Mouse (Mus musculus) neural tube, embryonic 15.5 days (tissue): ENCODE results near the gene Tex21. TPM values are rescaled to one million over a fixed set of nuclear protein-coding genes. Genes with fewer than 3 reads are reported as not detected.

ENCODE experiments used
- ATAC-seq: fragments of 200-750 bp; cut with Nextera tagmentation; 2 replicates; pipeline ENCODE4 v1.8.0; 2017; ENCODE audit warnings: mild to moderate bottlenecking, moderate TSS enrichment, moderate library complexity; ENCODE audit not compliant: low FRiP score
- H3K27ac ChIP-seq: fragments of 300-500 bp; sonication (generic); replicated peaks from 2 replicates; pipeline ENCODE4 v1.5.1; 2015; ENCODE audit warnings: mild to moderate bottlenecking, inconsistent platforms
- H3K27me3 ChIP-seq: fragments of 300-500 bp; sonication (generic); replicated peaks from 2 replicates; pipeline ENCODE4 v1.6.1; 2015; ENCODE audit warnings: inconsistent platforms
- H3K36me3 ChIP-seq: fragments of 300-500 bp; sonication (generic); 2 replicates; pipeline ENCODE4 v1.6.1; 2015; ENCODE audit warnings: inconsistent platforms
- H3K4me1 ChIP-seq: fragments of 300-500 bp; sonication (generic); 2 replicates; pipeline ENCODE4 v1.6.1; 2015; ENCODE audit warnings: inconsistent platforms
- H3K4me2 ChIP-seq: fragments of 300-500 bp; sonication (generic); 2 replicates; pipeline ENCODE4 v1.6.1; 2015; ENCODE audit warnings: inconsistent platforms, mild to moderate bottlenecking, moderate library complexity
- H3K4me3 ChIP-seq: fragments of 300-500 bp; sonication (generic); replicated peaks from 2 replicates; pipeline ENCODE4 v1.5.1; 2015; ENCODE audit warnings: mild to moderate bottlenecking, inconsistent platforms
- H3K9ac ChIP-seq: fragments of 300-500 bp; sonication (generic); replicated peaks from 2 replicates; pipeline ENCODE4 v1.6.1; 2015; ENCODE audit warnings: mild to moderate bottlenecking, inconsistent platforms
- H3K9me3 ChIP-seq: fragments of 300-500 bp; sonication (generic); replicated peaks from 2 replicates; pipeline ENCODE4 v1.6.1; 2016; ENCODE audit warnings: inconsistent platforms
- WGBS: fragments of 180-500 bp; shearing (Covaris S2); methylation state at CpG from one replicate; pipeline ENCODE4 v1.1.7; 2015; ENCODE audit warnings: mixed read lengths; 5-methylcytosine and 5-hydroxymethylcytosine counted together
- polyA plus RNA-seq: library from polyadenylated mRNA; unstranded; fragments of >200 nt; fragmentation: Nextera tagmentation; extraction: Ambion mirVana; gene quantifications from 2 replicates; pipeline ENCODE4 v1.2.1, GENCODE M21; 2015

The Tex21 gene
- polyA plus RNA-seq, 1 experiment from 2014 or later: not detected

- Histone ChIP-seq H3K36me3 (peaks cover 7% of the 10 kb centered on the region), H3K9me3 (no peaks in the 10 kb centered on the region), H3K4me3 (no peak overlapping the region), H3K27me3 (no peaks in the 10 kb centered on the region), H3K4me1 (no peaks in the 10 kb centered on the region), H3K9ac (no peak overlapping the region), H3K27ac (no peak overlapping the region), H3K4me2 (no peak overlapping the region)
- 90% methylated on average over 10 of the region's 10 CpGs for WGBS
- ATAC-seq: no peak
Observed at GRCm38 (mm10) chr12:76272610-76273524, 26.3 kb upstream of the Tex21 start.

- Histone ChIP-seq H3K9ac (no peak overlapping the region), H3K27me3 (no peaks in the 10 kb centered on the region), H3K9me3 (no peaks in the 10 kb centered on the region), H3K4me1 (no peaks in the 10 kb centered on the region), H3K4me2 (no peak overlapping the region), H3K4me3 (no peak overlapping the region), H3K27ac (no peak overlapping the region), H3K36me3 (peaks cover 7% of the 10 kb centered on the region)
- no peak for ATAC-seq
- WGBS: 92% methylated on average over 6 of the region's 6 CpGs
Observed at GRCm38 (mm10) chr12:76271516-76271915, 25.0 kb upstream of the Tex21 start.

GRCm38 (mm10) chr12:76269196-76269595 is 22.6 kb upstream of the Tex21 start:
- H3K4me1 ChIP-seq: peaks cover under 1% of the 10 kb centered on the region; the same call in 1 of the 2 replicates
- peaks cover 7% of the 10 kb centered on the region for H3K36me3 ChIP-seq
- no peak for ATAC-seq
- H3K4me2 ChIP-seq: no peak overlapping the region
- 82% methylated on average over 7 of the region's 7 CpGs for WGBS
- H3K27me3 ChIP-seq: no peaks in the 10 kb centered on the region
- no peak overlapping the region for H3K9ac ChIP-seq
- no peak overlapping the region for H3K4me3 ChIP-seq
- H3K9me3 ChIP-seq: no peaks in the 10 kb centered on the region
- H3K27ac ChIP-seq: no peak overlapping the region

- Histone ChIP-seq H3K27me3 (no peaks in the 10 kb centered on the region), H3K4me1 (peaks cover 4% of the 10 kb centered on the region; the same call in 1 of the 2 replicates), H3K4me2 (no peak overlapping the region), H3K36me3 (peaks cover 7% of the 10 kb centered on the region), H3K9ac (no peak overlapping the region), H3K27ac (no peak overlapping the region), H3K4me3 (no peak overlapping the region), H3K9me3 (no peaks in the 10 kb centered on the region)
- WGBS: 82% methylated on average over 10 of the region's 10 CpGs
- ATAC-seq: no peak
Observed at GRCm38 (mm10) chr12:76268686-76269085, 22.1 kb upstream of the Tex21 start.

GRCm38 (mm10) chr12:76266875-76267274 is 20.3 kb upstream of the Tex21 start:
- ATAC-seq: no peak
- Histone ChIP-seq H3K9me3 (no peaks in the 10 kb centered on the region), H3K9ac (no peak overlapping the region), H3K4me3 (no peak overlapping the region), H3K4me2 (no peak overlapping the region), H3K27ac (no peak overlapping the region), H3K36me3 (peaks cover 5% of the 10 kb centered on the region), H3K27me3 (no peaks in the 10 kb centered on the region), H3K4me1 (peaks cover 4% of the 10 kb centered on the region; the same call in 1 of the 2 replicates)
- 73% methylated on average over 9 of the region's 9 CpGs for WGBS

GRCm38 (mm10) chr12:76265001-76265400 is 18.5 kb upstream of the Tex21 start:
- WGBS: 77% methylated on average over 6 of the region's 6 CpGs
- Histone ChIP-seq H3K36me3 (no peaks in the 10 kb centered on the region), H3K27me3 (no peaks in the 10 kb centered on the region), H3K9me3 (no peaks in the 10 kb centered on the region), H3K4me2 (no peak overlapping the region), H3K4me3 (no peak overlapping the region), H3K9ac (no peak overlapping the region), H3K27ac (peak overlapping the region; percentile 58; the same call in 1 of the 2 replicates), H3K4me1 (peaks cover 4% of the 10 kb centered on the region; the same call in 1 of the 2 replicates)
- no peak for ATAC-seq

- Histone ChIP-seq H3K4me2 (no peak overlapping the region), H3K9ac (no peak overlapping the region), H3K4me1 (peaks cover 4% of the 10 kb centered on the region; the same call in 1 of the 2 replicates), H3K36me3 (no peaks in the 10 kb centered on the region), H3K27me3 (no peaks in the 10 kb centered on the region), H3K4me3 (no peak overlapping the region), H3K27ac (peak overlapping the region; percentile 58; the same call in 1 of the 2 replicates), H3K9me3 (no peaks in the 10 kb centered on the region)
- 0 out of 2 replicates have a peak, but pooled peaks have one; percentile 65 for ATAC-seq
- 84% methylated on average over 9 of the region's 9 CpGs for WGBS
Observed at GRCm38 (mm10) chr12:76264325-76264965, 17.9 kb upstream of the Tex21 start.

- H3K4me2 ChIP-seq: no peak overlapping the region
- ATAC-seq: no peak
- H3K9me3 ChIP-seq: no peaks in the 10 kb centered on the region
- H3K4me1 ChIP-seq: peaks cover 4% of the 10 kb centered on the region; the same call in 1 of the 2 replicates
- WGBS: 28% methylated on average over 1 of the region's 1 CpGs
- H3K36me3 ChIP-seq: no peaks in the 10 kb centered on the region
- 0 out of 2 replicates have a peak overlapping the region, but pooled peaks have one; percentile 15 for H3K27ac ChIP-seq
- no peaks in the 10 kb centered on the region for H3K27me3 ChIP-seq
- no peak overlapping the region for H3K9ac ChIP-seq
- no peak overlapping the region for H3K4me3 ChIP-seq
Observed at GRCm38 (mm10) chr12:76263876-76264275, 17.3 kb upstream of the Tex21 start.

- WGBS: 93% methylated on average over 4 of the region's 4 CpGs
- no peaks in the 10 kb centered on the region for H3K36me3 ChIP-seq
- no peak overlapping the region for H3K4me2 ChIP-seq
- no peaks in the 10 kb centered on the region for H3K27me3 ChIP-seq
- no peak overlapping the region for H3K4me3 ChIP-seq
- H3K4me1 ChIP-seq: peaks cover 4% of the 10 kb centered on the region; the same call in 1 of the 2 replicates
- H3K9ac ChIP-seq: no peak overlapping the region
- H3K9me3 ChIP-seq: no peaks in the 10 kb centered on the region
- no peak for ATAC-seq
- no peak overlapping the region for H3K27ac ChIP-seq
Observed at GRCm38 (mm10) chr12:76262918-76263317, 16.4 kb upstream of the Tex21 start.

GRCm38 (mm10) chr12:76261556-76261955 is 15.0 kb upstream of the Tex21 start:
- Histone ChIP-seq H3K27ac (no peak overlapping the region), H3K4me3 (no peak overlapping the region), H3K4me2 (no peak overlapping the region), H3K4me1 (peaks cover 8% of the 10 kb centered on the region), H3K9ac (no peak overlapping the region), H3K27me3 (no peaks in the 10 kb centered on the region), H3K36me3 (no peaks in the 10 kb centered on the region), H3K9me3 (no peaks in the 10 kb centered on the region)
- 91% methylated on average over 4 of the region's 4 CpGs for WGBS
- ATAC-seq: no peak

GRCm38 (mm10) chr12:76260673-76261072 is 14.1 kb upstream of the Tex21 start:
- Histone ChIP-seq H3K4me3 (no peak overlapping the region), H3K36me3 (no peaks in the 10 kb centered on the region), H3K9ac (no peak overlapping the region), H3K9me3 (no peaks in the 10 kb centered on the region), H3K27me3 (no peaks in the 10 kb centered on the region), H3K27ac (no peak overlapping the region), H3K4me2 (no peak overlapping the region), H3K4me1 (peaks cover 17% of the 10 kb centered on the region)
- WGBS: 96% methylated on average over 3 of the region's 3 CpGs
- ATAC-seq: no peak
